Mouse (Mus musculus): ENCODE data around the gene Sh2b1.

Sh2b1 gene

DNA sequence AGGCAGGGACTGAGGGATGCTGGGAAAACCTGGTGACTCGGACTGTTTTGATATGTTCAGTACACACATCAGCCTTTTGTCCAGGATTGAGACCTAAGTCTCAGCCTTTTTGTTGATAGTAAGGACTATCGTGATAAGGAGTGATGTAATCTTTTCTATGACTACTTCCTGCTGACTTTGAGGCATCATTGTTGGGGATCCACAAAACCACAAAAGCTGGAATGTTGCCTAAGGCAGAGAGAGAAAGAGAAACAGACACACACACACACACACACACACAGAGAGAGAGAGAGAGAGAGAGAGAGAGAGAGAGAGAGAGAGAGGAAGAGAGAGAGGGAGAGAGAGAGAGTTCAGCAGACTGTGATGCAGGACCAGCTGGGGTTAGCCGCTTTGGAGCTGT, 56.7 kb downstream of the Sh2b1 start:
- no peak for DNase-seq (ENCODE audit: low read depth)

DNA sequence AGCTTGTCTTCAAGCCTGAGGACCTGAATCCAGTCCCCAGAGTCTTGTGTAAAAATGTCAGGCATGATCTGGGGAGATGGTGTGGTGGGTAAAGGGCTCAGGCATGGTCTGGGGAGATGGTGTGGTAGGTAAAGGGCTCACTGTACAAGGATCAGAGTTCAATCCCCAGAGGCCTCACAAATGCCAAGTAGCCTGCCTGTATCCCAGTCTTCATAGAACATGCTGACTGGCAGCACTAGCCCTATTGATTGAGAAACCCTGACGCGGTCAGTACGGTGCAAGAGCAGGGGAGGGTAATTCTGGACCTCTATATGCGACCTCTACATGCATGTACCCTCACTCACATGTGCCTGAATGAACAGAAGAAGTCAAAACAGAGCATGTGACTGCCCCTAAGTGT, 57.6 kb downstream of the Sh2b1 start:
- no peak for DNase-seq (ENCODE audit: low read depth)

GRCm38 (mm10) chr7:126417045-126417444, 58.2 kb downstream of the Sh2b1 start:
- DNase-seq (ENCODE audit: low read depth): no peak

Data from fibroblast of lung, adult 2 months (primary cell).